26 mouse cellular contexts compared by ENCODE assay signal in the genomic region with DNA sequence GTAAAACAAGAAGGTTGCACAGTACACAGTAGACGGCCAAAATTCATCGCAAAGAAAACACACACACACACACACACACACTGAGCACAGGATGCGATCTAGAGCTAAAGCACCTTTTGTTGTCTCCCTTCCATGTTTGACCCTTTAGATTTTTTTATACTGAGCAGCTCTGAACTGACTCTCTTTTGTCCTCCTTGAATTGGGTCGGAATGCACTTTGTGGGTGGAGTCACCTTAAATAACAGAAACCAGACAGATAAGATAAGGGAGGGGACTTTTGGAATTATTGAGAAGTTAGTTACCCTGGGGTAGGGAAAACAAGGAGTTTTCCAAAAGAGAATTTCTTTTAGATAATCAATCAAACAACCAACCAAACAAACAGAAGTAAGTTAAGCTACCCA.
"Had no signal": no experiment of that assay in that cellular context is flagged by ENCODE, and none has a peak within 500 bp of the region (broad histone marks: within the 10 kb centered on the region; RNA-seq: fewer than 3 reads in every experiment).

No protein-coding gene starts in this region.

- H3K4me1 ChIP-seq: embryonic facial prominence, embryonic 10.5 days; embryonic facial prominence, embryonic 12.5 days; embryonic facial prominence, embryonic 13.5 days; embryonic facial prominence, embryonic 15.5 days; forebrain, embryonic 10.5 days; forebrain, embryonic 12.5 days; forebrain, embryonic 13.5 days; forebrain, embryonic 15.5 days had no signal

- ATAC-seq: forebrain, embryonic 13.5 days; forebrain, embryonic 14.5 days; forebrain, embryonic 15.5 days; forebrain, embryonic 16.5 days; forebrain, postnatal 0 days had no signal

- H3K9me3 ChIP-seq: embryonic facial prominence, embryonic 10.5 days; embryonic facial prominence, embryonic 12.5 days; embryonic facial prominence, embryonic 13.5 days; embryonic facial prominence, embryonic 15.5 days; forebrain, embryonic 10.5 days; forebrain, embryonic 12.5 days; forebrain, embryonic 13.5 days; forebrain, embryonic 15.5 days had no signal

- H3K27me3 ChIP-seq: embryonic facial prominence, embryonic 12.5 days; embryonic facial prominence, embryonic 13.5 days; embryonic facial prominence, embryonic 15.5 days; forebrain, embryonic 12.5 days; forebrain, embryonic 13.5 days; forebrain, embryonic 15.5 days had no signal

- H3K36me3 ChIP-seq: embryonic facial prominence, embryonic 10.5 days; embryonic facial prominence, embryonic 12.5 days; embryonic facial prominence, embryonic 13.5 days; embryonic facial prominence, embryonic 15.5 days; forebrain, embryonic 10.5 days; forebrain, embryonic 12.5 days; forebrain, embryonic 15.5 days had no signal

- H3K4me3 ChIP-seq: embryonic facial prominence, embryonic 10.5 days; embryonic facial prominence, embryonic 12.5 days; embryonic facial prominence, embryonic 13.5 days; embryonic facial prominence, embryonic 15.5 days; erythroblast, embryonic 14.5 days; forebrain, embryonic 10.5 days; forebrain, embryonic 12.5 days; forebrain, embryonic 13.5 days; forebrain, embryonic 15.5 days; gastrocnemius, adult 2 months; heart, adult 2 months had no signal

- DNase-seq: cerebellum, adult 9-11 months; cerebellum, postnatal 10 days; cerebellum, postnatal 14 days; cerebellum, postnatal 25 days; cerebellum, postnatal 36 days; embryo, embryonic 11 days; forebrain, postnatal 0 days; gastrocnemius, adult 2 months; gastrocnemius, postnatal 10 days; gastrocnemius, postnatal 14 days; gastrocnemius, postnatal 25 days; gastrocnemius, postnatal 36 days; heart, adult 11 months; heart, adult 18-20 months; heart, adult 2 months had no signal

- H3K9ac ChIP-seq: embryonic facial prominence, embryonic 12.5 days; embryonic facial prominence, embryonic 13.5 days; embryonic facial prominence, embryonic 15.5 days; forebrain, embryonic 12.5 days; forebrain, embryonic 13.5 days; forebrain, embryonic 15.5 days; forebrain, postnatal 0 days had no signal

- H3K27ac ChIP-seq: embryonic facial prominence, embryonic 10.5 days; embryonic facial prominence, embryonic 12.5 days; embryonic facial prominence, embryonic 13.5 days; embryonic facial prominence, embryonic 15.5 days; forebrain, embryonic 10.5 days; forebrain, embryonic 12.5 days; forebrain, embryonic 13.5 days; forebrain, embryonic 15.5 days; gastrocnemius, adult 2 months; heart, adult 2 months had no signal

- H3K4me2 ChIP-seq: embryonic facial prominence, embryonic 12.5 days; embryonic facial prominence, embryonic 13.5 days; embryonic facial prominence, embryonic 15.5 days; forebrain, embryonic 12.5 days; forebrain, embryonic 13.5 days; forebrain, embryonic 15.5 days had no signal
